8 mouse cellular contexts compared by ENCODE assay signal in the genomic region with DNA sequence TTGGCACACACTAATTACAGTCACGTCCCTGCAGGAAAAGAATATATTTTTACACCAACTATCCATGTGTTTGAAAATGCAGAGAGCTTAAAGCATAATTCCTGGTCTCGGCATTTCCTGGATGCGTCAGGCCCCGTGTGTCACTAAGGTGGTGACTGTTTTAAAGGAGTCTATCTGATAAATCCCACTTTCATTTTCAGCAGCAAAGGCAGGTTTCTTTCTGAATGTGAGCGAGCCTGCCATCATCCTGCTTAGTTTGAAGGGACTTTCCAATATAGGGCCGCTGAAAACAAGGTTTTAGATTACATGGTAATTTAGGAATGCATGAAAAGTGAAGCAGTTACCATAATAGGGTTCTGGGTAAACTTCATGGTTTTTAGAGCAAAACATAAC.
A peak's percentile ranks its signal among the peaks of the same experiment; 100 is the strongest.
DNase-seq lines count a peak whose midpoint lies in the region; ATAC-seq and TF ChIP-seq lines count a peak whose summit lies in the region.

No protein-coding gene starts in this region.

- no peak overlapping the region for H3K9ac ChIP-seq in heart, embryonic 14.5 days (ENCODE audit: low read length)
- H3K9ac ChIP-seq in heart, postnatal 0 days (replicated peaks; ENCODE audit: low read depth, low read length): 0 out of 2 replicates have a peak overlapping the region, but pooled peaks have one; percentile 25
- H3K9ac ChIP-seq in midbrain, embryonic 13.5 days (replicated peaks): no peak overlapping the region

- H3K36me3 ChIP-seq in heart, embryonic 14.5 days (ENCODE audit: control insufficient read depth, insufficient read depth, low read length): no peaks in the 10 kb centered on the region
- H3K36me3 ChIP-seq in heart, postnatal 0 days (replicated peaks; ENCODE audit: control insufficient read depth, insufficient read depth, low read length): no peaks in the 10 kb centered on the region
- H3K36me3 ChIP-seq in midbrain, embryonic 13.5 days: no peaks in the 10 kb centered on the region

- no peak for DNase-seq in heart, postnatal 10 days
- peak; percentile 8 for DNase-seq in adipocyte (ENCODE audit: low spot score)
- DNase-seq in heart, postnatal 0 days (ENCODE audit: low spot score): no peak
- DNase-seq in ovary, postnatal 36 days (ENCODE audit: low spot score): no peak
- DNase-seq in left cerebral cortex, postnatal 14 days (ENCODE audit: low spot score in 2 of 2): no peak

- 35% methylated on average over 6 of the region's 6 CpGs for WGBS in heart, embryonic 14.5 days
- 39% methylated on average over 6 of the region's 6 CpGs for WGBS in heart, postnatal 0 days
- WGBS in midbrain, embryonic 13.5 days: 12% methylated on average over 6 of the region's 6 CpGs

- H3K27me3 ChIP-seq in heart, embryonic 14.5 days (ENCODE audit: control insufficient read depth, insufficient read depth, low read length): no peaks in the 10 kb centered on the region
- no peaks in the 10 kb centered on the region for H3K27me3 ChIP-seq in heart, postnatal 0 days (ENCODE audit: control insufficient read depth, insufficient read depth, low read length)
- H3K27me3 ChIP-seq in midbrain, embryonic 13.5 days: no peaks in the 10 kb centered on the region

- H3K4me3 ChIP-seq in heart, embryonic 14.5 days (ENCODE audit: control insufficient read depth in 1 of 2, insufficient read depth in 1 of 2, low read depth in 1 of 2, low read length in 2 of 2): no peak overlapping the region
- no peak overlapping the region for H3K4me3 ChIP-seq in heart, postnatal 0 days (ENCODE audit: low read depth, low read length)
- no peak overlapping the region for H3K4me3 ChIP-seq in midbrain, embryonic 13.5 days (replicated peaks)

- TF ChIP-seq CTCF in heart, postnatal 0 days (IDR thresholded peaks at IDR 0.05; ENCODE audit: low read depth): no peak

- TF ChIP-seq EP300 in heart, postnatal 0 days (IDR thresholded peaks at IDR 0.05; ENCODE audit: low read depth): no peak

- no peak for ATAC-seq in heart, embryonic 14.5 days (ENCODE audit: insufficient number of reproducible peaks, insufficient read depth, low FRiP score, low read depth)
- ATAC-seq in heart, postnatal 0 days (ENCODE audit: insufficient read depth, low read depth): no peak
- ATAC-seq in midbrain, embryonic 13.5 days: peak; percentile 55
- no peak for ATAC-seq in monocyte, adult 5-6 weeks (replicated peaks; ENCODE audit: insufficient number of reproducible peaks, low FRiP score, low TSS enrichment, poor library complexity, severe bottlenecking)

- H3K9me3 ChIP-seq in heart, embryonic 14.5 days (ENCODE audit: control insufficient read depth, low read length): no peaks in the 10 kb centered on the region
- 0 out of 2 replicates have a peak, but pooled peaks cover 3% of the 10 kb centered on the region for H3K9me3 ChIP-seq in heart, postnatal 0 days (replicated peaks; ENCODE audit: control insufficient read depth, low read length)
- no peaks in the 10 kb centered on the region; the same call in 1 of the 2 replicates for H3K9me3 ChIP-seq in midbrain, embryonic 13.5 days

- H3K4me2 ChIP-seq in heart, embryonic 14.5 days (ENCODE audit: low read length): peak overlapping the region; percentile 16; the same call in 1 of the 2 replicates
- peak overlapping the region; percentile 28 for H3K4me2 ChIP-seq in heart, postnatal 0 days (ENCODE audit: low read depth, low read length)
- peak overlapping the region; percentile 40 for H3K4me2 ChIP-seq in midbrain, embryonic 13.5 days (replicated peaks)

- intact Hi-C loops in heart, postnatal 10 days (cut with DNase I): loop anchor here (5.0 kb wide), 1 partner anchor 551 kb away; no protein-coding TSS in a partner anchor
- intact Hi-C loops in left cerebral cortex, postnatal 14 days (cut with DNase I): no loop called here

- peaks cover 0 to 20% of the 10 kb centered on the region in 2 experiments; a peak in 2 of 4 replicates for H3K4me1 ChIP-seq in heart, embryonic 14.5 days (ENCODE audit: control insufficient read depth in 2 of 2, insufficient read depth in 2 of 2, low read length in 2 of 2)
- H3K4me1 ChIP-seq in heart, postnatal 0 days (ENCODE audit: control insufficient read depth, insufficient read depth): no peaks in the 10 kb centered on the region
- H3K4me1 ChIP-seq in midbrain, embryonic 13.5 days (replicated peaks): peaks cover 28% of the 10 kb centered on the region

- H3K27ac ChIP-seq in heart, embryonic 14.5 days (replicated peaks in 1 of 2; ENCODE audit: control insufficient read depth in 1 of 2, insufficient read depth in 1 of 2, low read depth in 2 of 2, low read length in 2 of 2): peak overlapping the region; percentile 12 to 47; a peak in 3 of 4 replicates
- H3K27ac ChIP-seq in heart, postnatal 0 days (ENCODE audit: low read depth): peak overlapping the region; percentile 59
- peak overlapping the region; percentile 63 for H3K27ac ChIP-seq in midbrain, embryonic 13.5 days
